Mouse (Mus musculus) cerebellum, postnatal 36 days (tissue): Measurements from ENCODE around the gene Furin.

Experiments
- DNase-seq, 2 experiments: peaks; one replicate each; pipeline ENCODE4 v3.0.0; 2021 to 2022; ENCODE audit warnings: mixed read lengths in 2 of 2

Gene Furin

DNA sequence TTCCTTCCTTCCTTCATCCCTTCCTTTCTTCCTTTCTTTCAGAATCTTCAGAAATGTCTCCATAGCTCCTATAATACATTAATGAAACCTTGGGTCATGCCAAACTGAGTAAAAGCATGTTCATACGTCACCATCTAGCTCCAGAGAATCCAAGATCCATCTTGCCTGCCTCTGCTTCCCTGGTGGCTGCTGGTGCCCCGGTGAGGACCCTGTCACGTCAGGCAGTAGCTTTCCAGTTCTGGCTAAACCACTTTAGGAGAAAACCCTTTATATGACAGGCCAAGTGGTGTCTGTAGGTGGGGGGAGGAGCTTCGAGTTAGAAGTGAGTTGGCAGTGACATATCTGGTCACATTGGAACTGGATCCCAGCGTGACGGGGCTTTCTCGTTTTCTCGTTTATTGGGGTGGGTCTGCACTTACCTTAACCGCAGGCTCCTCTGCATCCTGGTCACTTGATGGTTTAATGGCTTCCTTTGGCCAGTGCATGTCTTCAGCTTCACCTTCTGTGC lies at the start of gene Furin:
Furin (minus strand) TSS at position 249 of the 508 bp plus-strand sequence.
- no peak for DNase-seq

DNA sequence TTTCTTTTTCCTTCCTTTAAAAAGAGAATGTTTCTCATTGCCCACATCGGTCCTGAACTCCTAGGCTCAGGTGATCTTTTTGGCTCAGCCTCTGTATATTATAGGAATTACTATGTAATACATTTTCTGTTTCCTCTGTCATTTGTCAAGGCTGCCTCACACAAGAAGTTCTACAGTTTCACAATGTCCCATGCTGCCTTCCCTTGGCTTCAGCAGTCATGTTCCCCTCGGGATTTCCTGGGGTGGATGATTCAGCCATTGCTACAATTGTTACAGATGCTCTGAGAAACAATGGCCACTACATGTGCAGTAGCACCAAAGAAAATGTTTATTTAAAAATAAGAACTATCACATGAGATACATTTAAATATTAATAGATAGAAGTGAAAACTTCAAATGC lies 49.5 kb upstream of the Furin start:
- DNase-seq: no peak

GRCm38 (mm10) chr7:80453997-80454396 lies 48.8 kb upstream of the Furin start:
- DNase-seq: no peak

DNA sequence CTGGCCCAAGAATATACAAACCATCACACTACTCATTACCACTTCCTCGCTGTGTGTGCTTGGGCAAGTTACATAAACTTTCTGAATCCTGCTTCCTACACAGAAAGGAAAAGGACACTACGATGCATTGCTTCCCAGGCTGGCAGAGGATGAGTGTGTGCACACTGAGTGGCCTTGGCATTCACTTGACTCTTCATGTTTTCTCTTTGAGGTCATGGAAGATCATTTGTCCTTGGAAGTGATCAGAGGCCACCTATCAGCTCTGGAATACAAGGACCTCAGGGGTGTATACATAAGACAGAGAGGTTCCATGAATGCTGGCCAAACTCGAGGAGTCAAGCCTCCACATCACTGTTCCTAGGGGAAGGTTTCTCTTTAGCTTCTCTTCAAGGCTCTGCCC lies 47.9 kb upstream of the Furin start:
- DNase-seq: no peak

- DNase-seq: no peak
These were observed 47.0 kb upstream of the Furin start for GRCm38 (mm10) chr7:80452241-80452640.

- DNase-seq: no peak
These were observed 46.5 kb upstream of the Furin start for GRCm38 (mm10) chr7:80451550-80452232.

- no peak for DNase-seq
These were observed 45.1 kb upstream of the Furin start for GRCm38 (mm10) chr7:80450354-80450753.

- DNase-seq: no peak
These were observed 44.4 kb upstream of the Furin start for GRCm38 (mm10) chr7:80449620-80450091.

GRCm38 (mm10) chr7:80447336-80447735 lies 42.1 kb upstream of the Furin start:
- no peak for DNase-seq

DNA sequence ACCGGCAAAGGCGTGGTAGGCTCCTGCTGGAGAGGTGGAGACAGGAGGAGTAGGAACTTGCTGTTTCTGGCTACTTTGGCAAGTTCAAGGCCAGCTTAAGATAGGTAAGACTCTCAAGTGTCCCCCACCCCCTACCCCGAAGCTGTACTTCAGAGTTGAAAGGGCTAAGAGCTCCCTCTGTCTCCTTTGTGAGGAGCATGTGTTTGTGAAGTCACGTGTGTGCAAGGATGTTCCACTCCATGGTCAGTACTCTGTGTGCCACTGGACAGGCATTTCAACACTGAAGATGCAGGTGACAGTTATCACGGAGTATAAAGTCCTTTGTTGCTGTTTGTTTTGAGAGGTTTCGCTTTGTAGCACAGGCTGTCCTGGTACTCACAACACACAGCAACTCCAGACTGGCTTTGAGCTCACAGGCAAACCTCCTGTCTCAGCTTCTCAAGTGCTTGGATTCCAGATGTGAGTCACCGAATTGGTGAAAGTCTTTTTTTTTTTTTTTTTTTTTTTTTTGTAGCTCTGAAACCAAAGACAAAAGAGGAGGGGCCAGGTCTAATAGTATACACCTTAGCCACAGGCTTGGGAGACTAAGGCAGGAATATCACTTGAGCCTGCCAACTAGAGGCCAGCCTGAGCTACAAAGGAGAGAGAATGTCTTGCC lies 41.1 kb upstream of the Furin start:
- DNase-seq: no peak

GRCm38 (mm10) chr7:80445492-80445891 lies 40.3 kb upstream of the Furin start:
- DNase-seq: no peak

DNA sequence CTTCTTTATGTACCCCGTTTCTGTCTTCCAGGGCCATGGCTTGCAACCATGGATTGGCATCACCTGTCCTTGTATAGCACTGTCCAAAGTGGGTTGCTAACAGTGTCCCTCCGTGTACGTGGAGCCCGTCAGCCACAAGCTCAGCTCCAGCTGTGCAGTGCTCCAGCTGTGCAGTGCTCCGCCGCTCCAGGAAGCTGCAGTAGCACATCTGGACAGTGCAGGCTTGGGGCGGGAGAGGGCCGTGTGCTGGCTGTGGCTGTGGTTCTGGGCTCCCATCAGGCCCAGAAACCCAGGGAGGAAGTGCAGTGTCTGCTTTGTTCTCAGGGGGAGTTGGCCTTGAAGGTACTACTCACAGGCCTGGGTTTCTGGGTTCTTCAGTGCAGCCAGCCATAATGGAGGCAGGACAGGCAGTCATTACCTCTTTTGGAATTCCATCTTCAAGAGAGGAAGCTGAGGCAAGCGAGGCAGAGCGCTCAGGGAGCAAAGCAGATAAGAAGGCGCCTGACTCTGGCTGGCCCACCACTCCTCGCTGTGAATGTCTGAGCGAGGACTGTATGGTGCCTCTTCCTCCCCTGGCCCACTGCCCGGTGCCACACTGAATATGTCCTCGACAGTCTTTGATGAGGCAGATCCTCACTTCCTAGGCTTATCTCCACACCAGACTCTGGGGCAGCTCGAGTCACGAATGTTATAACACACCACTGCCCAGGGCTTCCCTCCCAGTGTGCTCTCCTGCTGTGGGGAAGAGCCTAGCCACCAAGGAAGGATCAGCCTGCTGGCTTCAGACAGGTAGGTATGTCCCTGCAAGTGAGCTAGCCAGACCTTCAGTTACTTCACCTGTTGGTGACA lies 39.4 kb upstream of the Furin start:
- peak in 1 of 2 experiments; percentile 14 for DNase-seq

- DNase-seq: no peak
These were observed 37.9 kb upstream of the Furin start for GRCm38 (mm10) chr7:80443124-80443523.

DNA sequence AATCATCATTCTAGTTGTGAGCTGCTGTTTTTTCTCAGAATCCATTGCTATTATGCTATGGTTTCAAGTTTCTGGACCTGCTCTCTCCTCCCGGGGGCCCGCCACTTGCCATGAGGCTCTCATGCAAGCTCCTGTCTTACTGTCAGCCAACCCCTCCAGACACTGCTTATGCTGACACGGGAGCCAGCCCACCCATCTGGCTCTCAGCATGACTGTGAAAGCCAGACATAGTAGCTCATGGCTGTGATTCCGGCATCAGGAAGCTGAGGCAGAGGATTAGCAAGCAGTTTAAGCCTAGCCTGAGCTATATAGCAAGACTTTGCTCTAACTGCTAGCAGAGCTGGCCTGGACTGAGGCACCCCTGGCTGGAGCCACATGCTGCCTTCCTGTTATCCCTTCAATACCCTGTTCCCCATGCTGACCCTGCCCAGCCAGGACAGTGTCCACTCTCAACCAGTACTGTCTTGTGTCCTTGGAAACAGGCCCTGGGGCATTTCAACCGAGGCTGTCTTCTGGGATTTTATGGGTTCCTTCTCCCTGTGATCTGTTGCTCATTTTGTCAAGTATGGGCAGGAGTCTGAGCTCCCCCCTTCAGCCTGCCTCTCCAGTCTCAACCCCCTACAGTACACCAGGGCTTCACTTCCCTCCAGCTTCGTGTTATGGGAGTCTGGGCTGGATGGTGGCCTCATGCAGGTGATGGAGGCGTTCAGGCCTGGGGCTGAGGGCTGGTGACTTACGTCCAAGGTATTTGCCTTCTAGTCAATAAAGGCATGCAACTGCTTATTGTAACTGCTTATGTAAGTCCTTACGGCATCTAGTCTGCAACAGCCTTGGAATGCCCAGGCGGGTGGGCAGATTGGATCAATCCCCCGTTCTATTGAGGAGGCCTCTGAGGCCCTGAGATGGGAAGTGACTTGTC lies 37.0 kb upstream of the Furin start:
- DNase-seq: no peak

- no peak for DNase-seq
These were observed 35.4 kb upstream of the Furin start for GRCm38 (mm10) chr7:80440685-80441084.

- no peak for DNase-seq
These were observed 34.7 kb upstream of the Furin start for GRCm38 (mm10) chr7:80439789-80440488.

- DNase-seq: no peak
These were observed 34.0 kb upstream of the Furin start for GRCm38 (mm10) chr7:80439032-80439760.

DNA sequence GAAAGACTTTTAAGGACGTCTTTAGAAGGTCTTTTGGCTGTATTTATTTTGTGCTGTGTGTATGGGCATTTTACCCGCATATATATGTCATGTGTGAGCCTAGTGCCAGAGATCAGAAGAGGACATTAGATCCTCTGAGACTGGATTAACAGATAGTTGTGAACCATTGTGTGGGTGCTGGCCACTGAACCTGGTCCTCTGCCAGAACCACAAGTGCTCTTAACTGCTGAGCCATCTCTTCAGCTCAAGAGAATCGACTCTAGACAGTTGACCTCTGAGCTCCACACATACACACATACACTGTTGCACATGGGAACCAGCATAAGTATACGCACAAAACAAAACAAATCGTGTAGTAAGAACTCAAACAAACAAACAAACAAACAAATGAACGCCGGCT lies 31.3 kb upstream of the Furin start:
- DNase-seq: no peak

DNA sequence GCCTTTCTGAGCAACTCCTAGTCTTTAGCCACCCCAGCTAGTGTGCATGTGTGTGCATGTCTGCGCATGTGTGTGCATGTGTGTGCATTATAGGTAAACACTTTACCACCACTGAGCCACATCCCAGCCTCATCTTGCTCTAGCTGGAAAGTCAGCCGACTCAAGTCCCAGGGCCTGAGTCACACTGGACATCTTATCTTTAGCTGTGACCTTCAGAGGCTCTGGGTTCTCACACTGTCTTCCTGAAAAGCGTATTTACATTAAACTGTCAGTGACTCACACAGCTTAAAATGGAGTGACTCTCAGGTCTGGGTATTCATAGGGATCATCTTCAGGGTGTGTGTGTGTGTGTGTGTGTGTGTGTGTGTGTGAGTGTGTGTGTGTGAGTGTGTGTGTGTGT lies 30.4 kb upstream of the Furin start:
- DNase-seq: no peak

DNA sequence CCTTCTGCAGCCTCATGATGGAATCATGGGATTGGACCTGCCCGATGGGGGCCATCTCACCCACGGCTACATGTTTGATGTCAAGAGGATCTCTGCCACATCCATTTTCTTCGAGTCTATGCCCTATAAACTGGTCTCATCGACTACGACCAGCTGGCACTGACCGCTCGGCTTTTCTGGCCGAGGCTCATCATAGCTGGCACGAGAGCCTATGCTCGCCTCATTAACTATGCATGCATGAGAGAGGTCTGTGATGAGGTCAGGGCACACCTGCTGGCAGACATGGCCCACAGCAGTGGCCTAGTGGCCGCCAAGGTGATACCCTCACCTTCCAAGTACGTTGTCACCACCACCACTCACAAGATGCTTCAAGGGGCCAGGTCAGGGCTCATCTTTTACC lies 24.4 kb upstream of the Furin start:
- DNase-seq: peak; percentile 16 to 25

DNA sequence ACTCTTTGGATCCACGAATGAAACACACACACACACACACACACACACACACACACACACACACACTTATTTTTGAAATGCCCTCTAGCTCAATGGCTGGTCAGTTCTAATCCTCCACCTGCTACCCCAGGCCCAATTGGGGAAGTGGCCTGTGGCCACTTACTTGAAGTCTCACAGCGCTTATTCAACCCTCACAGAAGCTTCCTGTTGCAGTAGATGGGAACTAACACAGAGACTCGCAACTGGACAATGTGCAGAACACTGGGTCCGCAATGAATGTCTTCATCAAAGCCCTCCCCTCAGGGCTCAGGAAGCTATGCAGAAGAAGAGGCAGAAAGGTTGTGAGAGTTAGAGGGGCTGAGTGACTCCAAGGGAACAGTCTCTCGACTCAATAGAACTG lies 22.5 kb upstream of the Furin start:
- no peak for DNase-seq
